Mouse (Mus musculus) liver, adult 2 months (tissue): ENCODE results near the gene Pkib. TPM values are rescaled to one million over a fixed set of nuclear protein-coding genes. Genes with fewer than 3 reads are reported as not detected.

Experiments
- DNase-seq: peaks from one replicate; pipeline ENCODE4 v3.0.0-alpha.2; 2011; ENCODE audit warnings: low read depth, low spot score; ENCODE audit errors: extremely low read depth
- H3K27ac ChIP-seq: fragments of 200-500 bp; replicated peaks from 2 replicates; pipeline ENCODE4 v1.5.1; 2012; ENCODE audit warnings: low read depth, mild to moderate bottlenecking, control low read depth, inconsistent platforms, low read length; ENCODE audit not compliant: insufficient read depth
- H3K27me3 ChIP-seq: fragments of 200-500 bp; 2 replicates; pipeline ENCODE4 v1.6.1; 2012; ENCODE audit warnings: mild to moderate bottlenecking, moderate library complexity, low read length, inconsistent platforms; ENCODE audit not compliant: control insufficient read depth, insufficient read depth
- H3K36me3 ChIP-seq: fragments of 200-500 bp; 2 replicates; pipeline ENCODE4 v1.6.1; 2012; ENCODE audit warnings: low read length, inconsistent platforms; ENCODE audit not compliant: control insufficient read depth, insufficient read depth
- H3K4me1 ChIP-seq: fragments of 200-500 bp; 2 replicates; pipeline ENCODE4 v1.6.1; 2011; ENCODE audit warnings: low read length; ENCODE audit not compliant: control insufficient read depth, insufficient read depth
- H3K4me3 ChIP-seq: fragments of 200-500 bp; 2 replicates; pipeline ENCODE4 v1.5.1; 2011; ENCODE audit warnings: low read depth, mild to moderate bottlenecking, control low read depth, low read length, moderate library complexity; ENCODE audit not compliant: insufficient read depth
- H3K79me2 ChIP-seq: fragments of 200-500 bp; 2 replicates; pipeline ENCODE4 v1.6.1; 2012; ENCODE audit warnings: inconsistent platforms, mild to moderate bottlenecking, low read length, moderate library complexity; ENCODE audit not compliant: control insufficient read depth, insufficient read depth
- H3K9ac ChIP-seq: fragments of 200-500 bp; 2 replicates; pipeline ENCODE4 v1.6.1; 2012; ENCODE audit warnings: low read depth, mild to moderate bottlenecking, control low read depth, inconsistent platforms, low read length
- CTCF ChIP-seq: fragments of 200-500 bp; IDR thresholded peaks from 2 replicates; pipeline ENCODE4 v1.5.1; 2011; ENCODE audit warnings: low read depth, low read length, control low read depth
- POLR2A ChIP-seq: fragments of 200-500 bp; IDR thresholded peaks from 2 replicates; pipeline ENCODE4 v1.6.1; 2011; ENCODE audit warnings: low read length, control low read depth; ENCODE audit not compliant: insufficient read depth; ENCODE audit errors: extremely low read depth
- WGBS: fragments of 180-500 bp; shearing (Covaris S2); methylation state at CpG from one replicate; pipeline ENCODE4 v1.1.7; 2018; 5-methylcytosine and 5-hydroxymethylcytosine counted together
- polyA plus RNA-seq: library from polyadenylated mRNA; depleted of rRNA; stranded (reverse); fragments of >200 nt; gene quantifications from 2 replicates; pipeline ENCODE4 v1.2.3, GENCODE M21; 2012
- total RNA-seq: library from RNA; depleted of rRNA; stranded (reverse); fragments of >200 nt; gene quantifications from 2 replicates; pipeline ENCODE4 v1.2.3, GENCODE M21; 2014

Gene Pkib
- total and polyA plus RNA-seq, 2 experiments, result 0.09 to 0.46 TPM

- H3K4me3 ChIP-seq, result no peak overlapping the region
- WGBS, result 79% methylated on average over 3 of the region's 3 CpGs
- no peak overlapping the region for H3K9ac ChIP-seq
- H3K27me3 ChIP-seq, result no peaks in the 10 kb centered on the region
- no peak overlapping the region for H3K27ac ChIP-seq
- no peaks in the 10 kb centered on the region for H3K4me1 ChIP-seq
- H3K36me3 ChIP-seq, result no peaks in the 10 kb centered on the region
- TF ChIP-seq CTCF, result no peak
- no peak for TF ChIP-seq POLR2A
- H3K79me2 ChIP-seq, result no peaks in the 10 kb centered on the region
- DNase-seq, result no peak
Measured at GRCm38 (mm10) chr10:57731672-57732071, 99.9 kb downstream of the Pkib start.

- Histone ChIP-seq H3K27ac (no peak overlapping the region), H3K9ac (no peak overlapping the region), H3K4me3 (no peak overlapping the region), H3K36me3 (no peaks in the 10 kb centered on the region), H3K4me1 (no peaks in the 10 kb centered on the region), H3K79me2 (no peaks in the 10 kb centered on the region), H3K27me3 (no peaks in the 10 kb centered on the region)
- no peak for TF ChIP-seq POLR2A
- TF ChIP-seq CTCF, result no peak
- 69% methylated on average over 4 of the region's 4 CpGs for WGBS
- no peak for DNase-seq
Measured at GRCm38 (mm10) chr10:57740733-57741132, 109.0 kb downstream of the Pkib start.

DNA sequence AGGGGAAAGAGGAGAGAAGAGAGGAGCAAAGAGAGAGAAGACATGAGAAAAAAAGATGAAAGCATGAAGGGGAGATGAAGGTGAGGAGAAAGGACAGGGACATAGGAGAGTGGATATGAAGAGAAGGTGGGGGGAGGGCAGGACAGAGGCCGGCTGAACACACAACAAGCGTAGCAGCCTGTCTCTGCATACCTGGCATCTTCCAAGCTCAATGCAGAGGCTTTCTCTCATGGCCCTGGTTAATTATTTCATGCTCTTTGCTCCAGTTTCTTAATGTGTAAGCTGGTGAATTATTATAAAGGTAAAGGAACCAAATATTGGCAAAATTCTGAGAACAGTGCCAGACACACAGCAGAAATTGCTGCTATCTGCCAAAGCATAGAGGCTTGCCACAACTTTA is 109.6 kb downstream of the Pkib start:
- Histone ChIP-seq H3K79me2 (no peaks in the 10 kb centered on the region), H3K27ac (no peak overlapping the region), H3K9ac (no peak overlapping the region), H3K4me3 (no peak overlapping the region), H3K36me3 (no peaks in the 10 kb centered on the region), H3K4me1 (no peaks in the 10 kb centered on the region), H3K27me3 (no peaks in the 10 kb centered on the region)
- DNase-seq, result no peak
- 45% methylated on average over 2 of the region's 2 CpGs for WGBS
- TF ChIP-seq CTCF, result no peak
- TF ChIP-seq POLR2A, result no peak

GRCm38 (mm10) chr10:57743045-57743444 is 111.3 kb downstream of the Pkib start:
- TF ChIP-seq POLR2A (no peak), CTCF (no peak)
- no peak overlapping the region for H3K9ac ChIP-seq
- no peaks in the 10 kb centered on the region for H3K4me1 ChIP-seq
- no peaks in the 10 kb centered on the region for H3K36me3 ChIP-seq
- H3K79me2 ChIP-seq, result no peaks in the 10 kb centered on the region
- H3K27ac ChIP-seq, result no peak overlapping the region
- no peak overlapping the region for H3K4me3 ChIP-seq
- H3K27me3 ChIP-seq, result no peaks in the 10 kb centered on the region
- 73% methylated on average over 7 of the region's 7 CpGs for WGBS
- DNase-seq, result no peak

DNA sequence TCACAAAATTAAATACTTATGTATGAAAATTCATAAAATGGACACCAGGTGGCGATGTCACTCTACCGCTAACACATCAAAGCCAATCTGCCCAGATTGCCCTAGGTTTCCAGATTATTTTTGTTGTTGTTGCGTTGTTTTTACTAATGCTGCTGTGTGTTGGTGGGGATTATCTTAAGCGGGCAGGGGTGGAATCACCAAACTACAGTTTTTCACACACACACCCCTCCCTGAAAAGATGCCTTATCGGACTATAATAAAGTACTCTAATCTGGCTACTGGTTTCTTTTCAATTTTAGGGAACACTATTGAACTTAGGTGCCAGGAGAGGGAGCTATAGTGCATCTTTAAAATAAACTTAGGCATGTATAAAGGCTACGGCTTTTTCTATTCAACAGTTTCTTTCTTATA is 111.8 kb downstream of the Pkib start:
- H3K9ac ChIP-seq, result peak overlapping the region; percentile 61; the same call in 1 of the 2 replicates
- no peaks in the 10 kb centered on the region for H3K79me2 ChIP-seq
- H3K4me3 ChIP-seq, result peak overlapping the region; percentile 42; the same call in 1 of the 2 replicates
- WGBS, result under 1% methylated on average over 6 of the region's 6 CpGs
- peak; percentile 60 for TF ChIP-seq CTCF
- no peak for TF ChIP-seq POLR2A
- peak; percentile 74 for DNase-seq
- no peaks in the 10 kb centered on the region for H3K27me3 ChIP-seq
- no peak overlapping the region for H3K27ac ChIP-seq
- H3K4me1 ChIP-seq, result no peaks in the 10 kb centered on the region
- H3K36me3 ChIP-seq, result no peaks in the 10 kb centered on the region

- Histone ChIP-seq H3K4me3 (no peak overlapping the region), H3K27me3 (no peaks in the 10 kb centered on the region), H3K79me2 (no peaks in the 10 kb centered on the region), H3K36me3 (no peaks in the 10 kb centered on the region), H3K9ac (no peak overlapping the region), H3K27ac (no peak overlapping the region), H3K4me1 (no peaks in the 10 kb centered on the region)
- DNase-seq, result no peak
- 20% methylated on average over 2 of the region's 2 CpGs for WGBS
- TF ChIP-seq CTCF (no peak), POLR2A (no peak)
Measured at GRCm38 (mm10) chr10:57744128-57744765, 112.5 kb downstream of the Pkib start.
